Mouse (Mus musculus) G1E (cell line): ENCODE results near the gene Dhrs1.

Source experiments
- CTCF ChIP-seq: IDR thresholded peaks from 2 replicates; pipeline ENCODE4 v1.5.1; 2012; ENCODE audit warnings: low read depth, low read length, inconsistent platforms, mixed read lengths
- GATA1 ChIP-seq: IDR thresholded peaks from 2 replicates; pipeline ENCODE4 v1.6.1; 2012; ENCODE audit warnings: borderline replicate concordance, low read length, inconsistent platforms, mixed read lengths
- GATA2 ChIP-seq: IDR thresholded peaks from 2 replicates; pipeline ENCODE4 v1.6.1; 2012; ENCODE audit warnings: low read depth, low read length, inconsistent platforms, borderline replicate concordance
- TAL1 ChIP-seq: conservative IDR thresholded peaks from 2 replicates; pipeline ENCODE4 v1.6.1; 2012; ENCODE audit warnings: low read depth, low read length, inconsistent platforms, mixed read lengths

GRCm38 (mm10) chr14:55697226-55697625 is 48.3 kb downstream of the Dhrs1 start:
- TF ChIP-seq CTCF (no peak), TAL1 (no peak), GATA1 (no peak), GATA2 (no peak)
